Mouse (Mus musculus) neutrophil, adult 5-6 weeks (primary cell): ENCODE data around the gene Exph5. TPM values are rescaled to one million over a fixed set of nuclear protein-coding genes. Genes with fewer than 3 reads are reported as not detected.
A peak's percentile ranks its signal among the peaks of the same experiment; 100 is the strongest.

ENCODE experiments used
- ATAC-seq: fragments of 151-379, 151-347 bp; 2 replicates; pipeline ENCODE4 v1.8.0; 2017; ENCODE audit warnings: mild to moderate bottlenecking, moderate TSS enrichment; ENCODE audit not compliant: insufficient number of reproducible peaks, poor library complexity, low FRiP score, severe bottlenecking; ENCODE audit errors: extremely low read depth
- total RNA-seq: library from RNA; stranded (forward); fragments of 200-1000 nt; gene quantifications from 2 replicates; pipeline ENCODE4 v1.2.3, GENCODE M21; 2017

Exph5 gene
- total RNA-seq, result 0.25 and 0.47 TPM in 2 replicates

DNA sequence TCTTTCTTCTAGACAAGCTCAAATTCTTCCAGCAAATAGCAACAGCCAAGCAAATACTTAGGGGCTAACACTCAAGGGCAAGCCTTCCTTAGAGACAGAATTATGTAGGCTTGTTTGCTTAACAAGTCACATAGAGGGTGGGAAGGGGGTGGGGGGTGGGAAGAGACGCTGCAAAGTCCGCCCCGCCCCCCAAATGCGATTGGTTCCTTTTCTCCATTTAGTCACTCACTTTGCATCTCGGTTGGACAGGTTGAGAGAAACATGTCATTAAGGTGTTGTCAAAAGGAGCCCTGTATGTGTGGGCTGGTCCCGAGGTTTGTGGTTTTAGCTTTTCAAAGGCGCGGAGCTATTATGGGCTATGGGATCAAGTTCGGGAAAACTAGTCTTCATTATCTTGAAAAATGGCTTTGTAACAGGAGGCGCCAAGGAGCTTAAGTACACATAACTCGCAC is at the start of gene Exph5:
Gene Exph5, plus strand, starts transcription at position 402 of the 452 bp plus-strand sequence.
- ATAC-seq, result no peak

DNA sequence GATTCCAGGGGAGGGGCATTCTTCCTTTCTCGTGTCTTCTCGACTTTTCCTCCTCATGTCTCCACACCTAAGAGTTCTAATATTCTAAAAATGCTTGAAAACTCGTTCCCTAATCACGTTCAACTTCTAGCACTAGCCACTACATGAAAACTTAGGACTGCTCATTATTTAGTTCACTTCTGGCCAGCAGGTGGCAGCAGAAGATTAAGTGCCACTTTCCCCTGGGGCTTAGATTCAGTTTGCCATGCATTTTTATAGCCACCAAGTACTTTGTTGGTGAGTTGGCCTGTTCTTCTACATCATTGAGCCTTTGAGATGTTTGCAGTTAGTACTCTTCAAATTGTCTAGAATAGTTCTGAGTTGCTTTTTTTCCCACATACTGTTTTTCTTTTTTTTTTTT is 47.1 kb upstream of the Exph5 start:
- ATAC-seq, result peak; percentile 66; the same call in 1 of the 2 replicates

DNA sequence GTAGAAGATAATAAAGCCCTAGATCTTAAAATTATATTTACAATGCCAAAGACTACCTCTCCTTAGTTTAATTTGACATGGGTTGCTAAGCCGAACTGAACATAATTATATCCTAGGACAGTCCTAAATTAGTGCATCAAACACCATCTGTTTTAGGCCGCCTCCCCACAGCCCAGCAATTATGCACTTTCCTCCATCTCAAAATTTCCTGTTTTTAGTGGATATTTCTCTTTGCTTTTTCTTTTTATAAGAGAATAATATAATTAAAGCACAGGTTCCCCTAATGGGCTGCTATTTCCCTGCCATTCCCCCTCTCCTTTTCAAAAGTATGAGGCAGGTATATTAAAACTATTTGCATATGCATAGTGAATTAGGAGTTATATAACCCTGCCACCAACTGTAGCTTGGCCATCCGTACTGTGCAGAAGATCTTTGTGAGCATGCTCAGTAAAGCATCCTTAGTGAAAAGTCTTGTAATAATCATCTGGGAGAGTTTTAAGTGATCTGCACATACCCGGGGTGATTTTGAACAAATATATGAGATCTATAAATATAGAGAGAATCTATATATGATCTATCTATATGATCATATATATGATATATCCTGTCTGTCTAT is 44.7 kb upstream of the Exph5 start:
- ATAC-seq, result no peak

DNA sequence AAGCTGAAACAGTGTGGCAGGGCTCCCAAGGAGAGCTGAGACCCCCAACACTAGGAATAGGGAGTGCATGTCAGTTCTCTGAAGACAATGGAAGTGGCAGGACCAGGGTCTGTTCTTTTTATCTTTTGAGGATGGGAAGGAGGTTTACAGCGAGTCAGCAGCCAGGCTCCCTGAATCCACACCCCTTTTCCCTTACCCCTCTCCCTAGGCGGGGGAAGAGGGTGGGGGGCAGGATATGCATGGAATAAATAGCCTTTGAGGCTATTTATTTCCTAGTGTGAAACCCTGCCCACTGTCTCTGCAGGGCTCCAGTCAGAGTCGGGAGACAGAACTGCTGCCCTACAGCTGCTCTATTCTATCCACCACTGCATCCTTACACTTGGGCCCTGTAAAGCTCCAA is 43.7 kb upstream of the Exph5 start:
- ATAC-seq, result no peak

DNA sequence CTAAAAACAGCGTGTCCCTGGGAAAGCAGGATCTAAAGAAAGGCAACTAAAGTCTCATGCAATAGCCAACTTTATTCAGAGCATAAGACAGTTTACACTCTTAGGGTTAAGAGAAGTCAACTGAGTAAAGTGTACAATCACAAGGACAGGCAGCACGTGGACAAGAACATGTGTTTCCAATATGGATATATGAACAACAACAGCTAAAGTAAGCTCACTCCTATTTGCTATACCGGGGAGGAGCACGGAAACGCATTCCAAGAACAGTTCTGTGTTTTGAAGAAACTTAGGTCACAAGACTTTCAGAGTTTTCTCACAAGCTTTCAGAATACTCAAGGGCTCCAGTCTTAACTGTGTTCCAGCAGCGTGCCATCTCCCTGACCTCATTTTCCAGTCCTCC is 43.3 kb upstream of the Exph5 start:
- ATAC-seq, result no peak

DNA sequence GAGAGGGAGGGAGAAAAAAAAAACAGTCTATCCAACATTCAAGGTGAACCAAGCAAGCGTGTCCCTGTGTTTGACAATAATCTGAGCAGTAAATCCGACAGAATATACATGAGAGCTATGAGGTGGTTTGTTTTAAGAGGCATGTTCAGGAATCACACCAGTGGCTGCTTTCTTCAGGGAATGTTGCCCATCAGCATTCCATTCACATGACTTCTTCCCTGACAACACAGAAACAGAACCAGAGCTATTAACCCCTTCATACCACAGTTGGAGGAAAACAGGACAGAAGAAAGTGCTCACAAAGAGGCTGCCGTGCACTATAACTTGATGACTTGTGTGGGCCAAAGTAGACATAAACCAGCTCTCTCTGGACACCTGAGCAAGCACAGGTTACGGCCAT is 37.1 kb upstream of the Exph5 start:
- ATAC-seq, result no peak

DNA sequence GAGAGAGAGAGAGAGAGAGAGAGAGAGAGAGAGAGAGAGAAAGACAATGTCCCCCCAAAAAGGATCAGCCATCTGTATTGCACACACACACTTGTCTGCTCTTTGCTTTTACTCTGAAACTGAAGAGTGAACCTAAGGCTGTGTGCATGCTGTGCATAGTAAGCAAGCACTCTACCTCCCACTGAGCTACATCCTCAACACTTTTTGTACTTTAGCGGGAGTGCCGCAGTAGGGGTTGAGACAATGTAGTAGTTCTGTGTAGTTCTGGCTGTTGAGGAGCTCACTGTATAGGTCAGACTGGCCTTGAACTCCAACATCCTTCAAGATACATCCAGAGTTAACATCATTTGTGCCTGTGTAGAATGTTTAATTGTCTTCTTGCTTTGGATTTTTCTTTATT is 35.9 kb upstream of the Exph5 start:
- no peak for ATAC-seq

DNA sequence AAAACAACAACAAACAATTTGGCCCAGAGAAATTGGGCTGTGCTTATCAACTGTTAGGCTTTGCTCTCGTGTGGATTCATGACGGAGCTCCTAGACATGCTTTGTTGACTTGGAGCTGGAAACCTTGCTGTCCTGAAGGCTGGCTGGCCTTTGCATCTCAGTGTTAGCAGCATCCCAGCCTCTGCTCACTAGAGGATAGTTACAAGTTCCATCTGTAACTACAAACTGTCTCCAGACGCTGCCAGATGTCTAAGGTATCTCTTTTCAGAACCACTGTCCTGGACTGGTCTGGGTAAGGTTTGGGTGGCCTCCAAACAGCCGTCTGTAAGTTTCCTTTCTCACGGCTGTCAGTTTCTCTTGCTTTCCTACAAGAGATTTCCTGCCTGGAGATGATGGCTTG is 33.4 kb upstream of the Exph5 start:
- ATAC-seq, result no peak

DNA sequence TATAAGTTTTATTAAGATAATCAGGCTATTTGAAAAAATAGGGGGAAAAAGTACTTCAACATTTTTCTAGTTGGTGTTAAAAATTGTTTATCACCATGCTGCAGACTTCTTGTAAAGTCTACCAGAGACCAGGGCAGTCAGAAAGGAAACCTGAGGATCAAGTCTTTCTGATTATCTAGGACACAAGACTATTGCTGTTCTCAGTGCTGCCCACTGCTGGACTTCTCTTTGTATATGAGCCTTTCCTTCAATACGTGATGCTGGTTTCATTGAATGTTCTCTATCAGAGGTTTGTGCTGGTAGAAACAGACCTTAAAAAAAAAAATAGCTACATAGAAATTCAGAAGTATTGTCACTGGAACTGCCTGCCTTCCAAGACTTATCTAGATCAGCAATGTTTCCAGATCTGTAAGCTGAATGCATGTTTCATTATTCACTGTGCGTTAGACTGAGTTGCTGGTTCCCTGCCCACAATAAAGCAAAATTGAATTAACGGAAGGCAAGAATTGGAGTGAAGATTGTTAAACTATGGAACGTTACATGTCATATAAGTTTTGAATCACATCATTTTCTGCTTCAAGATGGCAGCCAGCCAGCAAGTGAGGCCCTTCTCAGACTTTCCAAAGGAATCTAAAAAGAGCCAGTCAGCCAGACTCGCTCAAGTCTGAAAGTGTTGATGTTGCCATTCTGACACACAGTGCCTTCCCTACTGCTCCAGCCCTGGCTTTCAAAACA is 32.6 kb upstream of the Exph5 start:
- no peak for ATAC-seq

DNA sequence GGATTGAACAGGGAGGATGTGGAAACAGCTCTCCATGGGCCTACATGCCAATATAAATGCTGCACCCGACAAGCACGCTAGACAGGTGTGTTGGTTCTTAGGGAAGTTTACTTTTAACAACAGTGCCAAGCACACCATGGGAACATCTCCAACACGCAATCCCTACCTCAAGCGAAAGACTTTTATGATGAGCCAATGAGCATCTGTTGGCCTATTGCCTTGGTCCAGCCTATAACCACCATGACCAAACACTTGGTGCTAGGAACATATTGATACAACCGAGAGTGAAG is 32.1 kb upstream of the Exph5 start:
- no peak for ATAC-seq

DNA sequence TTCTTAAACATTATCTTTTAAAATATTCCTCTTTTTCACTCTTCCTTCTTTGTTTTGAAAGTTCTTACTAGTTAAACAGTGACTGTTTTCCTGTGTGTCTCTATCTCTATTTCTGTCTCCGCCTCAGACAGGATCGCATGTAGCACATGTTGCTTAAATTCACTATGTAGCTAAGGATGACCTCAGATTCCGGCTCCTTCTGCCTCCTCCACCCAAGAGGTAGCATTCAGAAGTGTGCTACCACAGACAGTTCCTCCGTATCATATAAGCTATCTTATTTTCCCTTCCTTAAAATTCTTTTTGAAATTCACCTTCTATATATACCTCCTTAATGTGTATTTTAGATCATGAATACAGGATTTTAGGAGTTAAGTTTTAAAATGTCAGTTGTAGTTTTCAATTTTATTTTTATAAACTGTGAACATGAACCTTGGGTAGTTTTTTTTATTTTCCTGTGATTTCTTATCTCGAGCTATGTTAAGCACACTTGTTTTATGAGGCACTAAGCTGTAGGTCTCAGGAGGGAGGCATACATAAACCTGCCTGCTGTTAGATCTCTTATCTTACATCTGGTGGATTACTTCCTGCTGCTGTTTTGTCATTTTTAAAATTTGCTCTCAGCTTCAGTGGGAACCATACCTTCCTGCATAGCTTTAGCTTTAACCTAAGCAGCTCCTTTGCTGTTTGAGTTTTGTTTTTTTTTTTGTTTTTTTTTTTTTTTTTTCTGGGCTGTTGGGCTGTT is 30.0 kb upstream of the Exph5 start:
- no peak for ATAC-seq

DNA sequence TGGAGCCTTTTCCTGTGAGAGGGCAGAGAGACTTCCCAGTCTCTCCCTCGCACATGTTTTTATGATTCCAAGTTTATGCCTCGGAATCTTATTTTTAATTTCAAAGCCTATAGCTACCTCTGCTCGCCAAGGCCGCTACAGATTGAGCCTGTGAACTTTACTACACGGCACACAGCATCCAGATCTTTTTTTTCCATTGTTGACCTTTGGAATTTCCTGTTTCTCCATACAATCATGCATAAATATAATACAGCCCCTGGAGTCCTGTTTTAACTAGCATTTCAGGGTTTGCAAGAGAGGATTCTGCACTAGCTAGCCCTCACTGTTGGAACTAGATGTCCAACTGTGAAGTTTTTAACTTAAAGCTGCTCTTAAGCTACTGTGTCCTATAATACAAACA is 29.3 kb upstream of the Exph5 start:
- ATAC-seq, result no peak

DNA sequence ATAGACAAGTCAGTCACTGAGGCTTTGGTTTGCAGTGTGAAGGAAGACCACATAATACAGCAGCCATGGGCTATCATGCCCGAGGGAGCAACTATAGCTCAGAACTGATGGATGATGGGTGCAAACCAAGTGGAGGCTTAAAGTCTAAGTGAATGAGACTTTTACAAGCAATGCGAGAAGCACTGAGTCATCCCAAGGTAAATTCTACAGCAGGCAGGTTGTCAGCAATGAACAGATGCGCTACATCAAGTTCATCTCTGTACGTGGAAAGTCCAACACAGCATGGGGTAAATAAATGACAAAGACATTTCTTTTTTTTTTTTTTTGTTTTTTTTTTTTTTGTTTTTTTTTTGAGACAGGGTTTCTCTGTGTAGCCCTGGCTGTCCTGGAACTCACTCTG is 28.8 kb upstream of the Exph5 start:
- no peak for ATAC-seq

DNA sequence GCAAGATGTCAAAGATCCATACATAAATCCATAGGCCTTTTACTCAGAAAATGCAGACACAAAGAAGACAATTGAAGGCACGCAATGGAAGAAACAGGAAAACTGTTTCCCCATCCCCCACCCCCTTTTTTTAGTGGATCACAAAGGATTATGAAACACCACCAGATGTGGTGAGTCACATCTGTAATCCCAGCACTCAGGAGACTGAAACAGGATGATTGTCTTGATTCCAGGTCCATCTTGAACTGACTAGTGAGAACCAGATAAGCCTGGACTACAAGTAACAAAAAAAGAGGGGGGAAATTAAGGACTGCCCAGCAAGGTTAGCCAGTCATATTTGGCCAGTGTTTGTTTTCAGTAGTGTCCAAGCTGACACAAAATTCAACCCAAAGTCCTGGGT is 25.1 kb upstream of the Exph5 start:
- ATAC-seq, result no peak

DNA sequence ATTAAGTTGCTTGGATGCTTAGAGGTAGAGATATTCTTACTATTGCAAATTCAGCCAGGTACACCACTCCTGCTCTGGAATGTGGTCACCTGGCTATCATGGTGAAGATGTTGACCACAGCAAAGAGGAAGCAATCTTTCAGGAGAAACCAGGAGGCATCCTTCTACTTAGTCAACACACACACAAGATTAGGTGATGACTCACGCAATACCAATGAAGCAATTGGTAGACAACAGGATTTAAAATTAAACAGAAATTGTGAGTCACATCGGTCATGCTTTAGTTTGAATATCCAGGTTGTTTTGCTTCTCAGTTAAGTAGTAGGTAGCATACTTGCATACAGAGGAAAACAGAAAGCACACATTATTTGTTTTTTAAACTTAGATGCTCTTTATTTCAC is 22.5 kb upstream of the Exph5 start:
- ATAC-seq, result no peak

DNA sequence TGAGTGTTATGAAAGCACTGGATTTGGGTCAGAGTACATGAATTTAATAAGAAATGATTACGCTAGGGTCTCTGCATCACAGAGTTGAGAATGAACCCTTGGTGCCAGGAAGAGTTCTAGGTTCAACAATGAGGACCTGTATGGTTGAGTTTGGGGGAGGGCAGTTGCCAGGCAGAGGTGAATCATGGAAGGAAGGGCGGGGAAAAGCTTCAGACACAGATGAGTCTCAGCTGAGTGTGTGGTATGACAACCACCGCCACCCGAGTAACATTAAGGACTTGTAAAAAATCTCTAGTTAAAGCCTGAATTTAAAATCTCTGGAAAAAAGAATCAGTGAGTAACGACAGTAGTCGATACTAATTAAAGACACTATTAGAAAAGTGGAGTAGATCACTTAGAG is 14.7 kb upstream of the Exph5 start:
- ATAC-seq, result no peak

DNA sequence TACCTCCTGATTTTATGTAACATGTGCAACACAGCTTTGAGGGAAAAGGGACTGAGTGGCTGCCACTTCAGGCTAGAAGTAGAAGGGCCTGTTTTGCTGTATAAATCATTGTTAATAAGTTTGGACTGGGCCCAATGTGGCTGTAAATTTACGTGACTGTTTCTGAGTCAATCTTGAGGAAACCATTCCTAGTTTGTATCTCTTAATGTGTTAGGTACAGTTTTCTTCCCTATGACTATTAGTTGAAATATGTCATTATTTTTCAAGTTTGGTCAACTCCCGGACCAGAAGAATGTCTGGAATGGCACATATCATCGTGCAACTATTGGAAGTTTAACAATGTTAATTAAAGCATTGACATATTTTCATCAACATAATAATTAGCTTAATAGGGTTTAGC is 11.5 kb upstream of the Exph5 start:
- no peak for ATAC-seq

DNA sequence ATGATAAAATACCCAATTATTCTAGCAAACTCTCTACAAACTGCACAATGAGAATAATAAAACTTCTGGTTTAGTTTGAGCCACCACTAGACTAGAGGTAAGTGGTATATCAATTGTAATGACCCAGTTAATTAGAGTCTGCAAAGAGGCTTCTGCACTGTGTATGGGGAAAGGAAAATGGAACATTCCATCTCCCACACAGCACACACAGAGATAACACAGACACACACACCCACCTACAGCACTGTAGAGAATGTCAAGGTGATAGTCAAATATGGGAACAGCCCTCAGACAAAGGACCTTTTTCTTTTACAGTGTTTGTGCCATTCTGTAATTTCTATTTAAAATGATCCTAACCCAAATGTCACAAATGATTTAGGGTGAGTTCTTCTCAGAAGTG is 8.6 kb upstream of the Exph5 start:
- ATAC-seq, result no peak

DNA sequence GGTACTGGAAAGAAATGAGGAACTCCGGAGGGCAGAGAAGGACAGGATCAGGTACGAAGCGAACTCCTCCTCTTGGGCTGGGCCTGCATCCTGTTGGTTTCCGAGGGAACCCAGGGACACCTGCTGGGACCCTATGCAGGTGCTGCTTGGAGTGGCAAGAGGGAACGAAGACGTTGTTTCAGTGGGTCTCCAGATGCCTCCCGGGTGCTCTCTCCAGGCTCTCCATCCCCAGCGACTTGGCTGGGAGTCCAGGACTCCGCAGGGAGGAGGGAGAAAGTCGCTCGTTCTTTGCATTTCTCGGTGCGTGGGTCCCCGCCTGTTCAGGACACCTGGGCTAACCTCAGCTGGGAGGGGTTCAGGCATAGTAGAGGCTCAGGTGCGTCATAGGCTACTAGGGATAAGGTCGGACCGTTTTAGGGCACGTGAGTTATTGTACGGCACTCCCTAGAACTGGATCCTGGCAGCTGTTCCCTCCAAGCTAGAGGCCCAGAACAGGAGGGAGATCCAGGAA is 386 bp downstream of the Exph5 start:
- no peak for ATAC-seq

DNA sequence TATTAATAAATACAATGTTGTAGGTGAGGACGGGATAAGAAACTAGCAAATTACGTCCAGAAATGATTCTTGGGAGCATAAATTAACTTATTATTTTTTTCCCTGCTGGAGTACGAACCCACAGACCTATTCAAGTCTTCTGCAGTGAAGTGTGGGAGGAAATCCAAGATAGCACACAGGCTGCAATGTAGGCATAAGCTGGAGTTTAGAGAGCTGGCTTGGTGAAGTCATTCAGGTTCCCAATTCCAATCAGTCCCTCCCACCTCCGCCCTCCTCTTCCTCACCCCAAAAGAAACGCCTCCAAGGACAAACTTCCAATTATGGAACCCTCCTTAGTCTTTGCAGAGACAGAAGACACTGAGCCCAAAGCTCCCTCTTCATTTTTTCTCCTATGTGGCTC is 945 bp downstream of the Exph5 start:
- no peak for ATAC-seq
